Comparison of ENCODE assay signal across 9 mouse cellular contexts in the genomic region with DNA sequence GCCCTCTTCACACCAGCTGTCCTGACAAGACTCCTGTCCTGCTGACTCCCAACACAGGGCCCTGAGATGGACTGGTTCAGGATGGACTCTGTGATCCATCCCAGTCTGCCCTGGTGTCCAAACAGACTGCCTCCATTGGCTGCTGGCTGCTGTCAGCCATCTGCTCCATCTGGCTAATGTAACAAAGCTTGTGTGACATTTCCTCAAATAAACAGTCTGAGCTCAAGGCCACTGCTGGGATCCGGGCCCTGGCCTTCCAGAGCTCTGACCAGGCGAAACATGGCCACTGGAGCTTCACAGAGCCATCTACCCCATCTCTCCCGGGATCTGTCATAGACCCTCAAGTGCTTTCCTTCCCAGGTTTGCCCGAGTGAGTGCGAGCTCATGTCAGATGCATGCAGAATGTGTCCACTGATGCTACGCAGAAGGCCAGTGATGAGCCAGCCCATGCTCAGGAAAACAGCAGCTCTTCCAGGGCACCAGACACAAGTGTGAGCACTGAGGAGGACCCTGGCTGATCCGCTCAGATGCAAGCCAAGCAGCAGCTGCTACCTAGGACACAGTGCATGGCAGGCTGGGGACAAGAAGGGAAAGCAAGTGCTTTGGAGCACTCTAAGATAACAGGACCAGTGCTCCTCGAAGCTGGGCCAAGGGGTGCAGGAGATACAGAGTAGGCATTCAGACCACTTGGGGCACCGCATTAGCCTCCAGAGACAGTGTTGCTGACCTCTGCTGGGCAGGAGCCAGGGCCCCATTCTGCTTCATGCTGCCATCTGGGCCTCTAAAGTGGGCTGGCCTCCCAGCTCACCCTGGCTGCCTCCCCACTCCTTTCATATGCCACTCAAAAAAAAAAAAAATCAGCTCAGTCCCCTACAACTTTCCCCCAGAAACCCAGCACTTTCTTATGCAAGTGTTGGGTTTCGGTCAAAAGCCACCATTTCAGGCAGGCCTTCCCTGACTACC. TPM values are rescaled to one million over a fixed set of nuclear protein-coding genes. Genes with fewer than 3 reads are reported as not detected.
A peak's percentile ranks its signal among the peaks of the same experiment; 100 is the strongest.
DNase-seq lines count a peak whose midpoint lies in the region; ATAC-seq lines count a peak whose summit lies in the region.
"Had no signal": no experiment of that assay in that cellular context is flagged by ENCODE, and none has a peak within 500 bp of the region (broad histone marks: within the 10 kb centered on the region; RNA-seq: fewer than 3 reads in every experiment).

No protein-coding gene starts in this region.

- H3K36me3 ChIP-seq in heart, embryonic 16.5 days (ENCODE audit: control insufficient read depth, insufficient read depth) = no peaks in the 10 kb centered on the region
- H3K36me3 ChIP-seq: limb, embryonic 15.5 days had no signal

- H3K4me2 ChIP-seq in heart, embryonic 16.5 days (ENCODE audit: low read depth, low read length) = no peak overlapping the region
- H3K4me2 ChIP-seq: limb, embryonic 15.5 days had no signal

- H3K4me3 ChIP-seq in heart, embryonic 16.5 days (ENCODE audit: low read length) = no peak overlapping the region
- H3K4me3 ChIP-seq: limb, embryonic 15.5 days had no signal

- peaks cover 5% of the 10 kb centered on the region; the same call in 1 of the 2 replicates for H3K4me1 ChIP-seq in heart, embryonic 16.5 days (ENCODE audit: control insufficient read depth, insufficient read depth, low read length)

- peak overlapping the region; percentile 7; the same call in 1 of the 2 replicates for H3K9ac ChIP-seq in heart, embryonic 16.5 days (ENCODE audit: low read length)
- H3K9ac ChIP-seq: limb, embryonic 15.5 days had no signal

- no peaks in the 10 kb centered on the region for H3K9me3 ChIP-seq in heart, embryonic 16.5 days (replicated peaks; ENCODE audit: control insufficient read depth, low read length)
- H3K9me3 ChIP-seq: limb, embryonic 15.5 days had no signal

- H3K27me3 ChIP-seq in heart, embryonic 16.5 days (ENCODE audit: control insufficient read depth, insufficient read depth, low read length) = no peaks in the 10 kb centered on the region
- H3K27me3 ChIP-seq: limb, embryonic 15.5 days had no signal

- no peak overlapping the region for H3K27ac ChIP-seq in heart, embryonic 16.5 days (ENCODE audit: low read length)
- H3K27ac ChIP-seq: limb, embryonic 15.5 days had no signal

- 65% methylated on average over 10 of the region's 10 CpGs for whole genome bisulfite sequencing in heart, embryonic 16.5 days

- DNase-seq in heart, adult 9 months (ENCODE audit: low spot score in 2 of 2) = no peak
- peak; percentile 40 to 52 for DNase-seq in right cerebral cortex, postnatal 10 days (ENCODE audit: low spot score in 2 of 2)
- DNase-seq in right cerebral cortex, adult 18-20 months = no peak
- DNase-seq in cerebellum, postnatal 10 days = peak; percentile 86 to 91
- no peak for DNase-seq in thymus, postnatal 14 days
- no peak for DNase-seq in left cerebral cortex, adult 11 months (ENCODE audit: low spot score)
- DNase-seq in thymus, postnatal 36 days = no peak

- no peak for ATAC-seq in heart, embryonic 16.5 days (replicated peaks; ENCODE audit: extremely low read depth, insufficient read depth, low FRiP score)

RNA-seq across cellular contexts. Expression of gene Pemt, which starts 18.1 kb away (rescaled TPM):
- polyA plus RNA-seq in heart, embryonic 16.5 days (2015; fragmentation: Nextera tagmentation; extraction: Ambion mirVana) = 8.2 and 8.6 TPM in 2 replicates

Comparison
In these comparisons a context has a peak if more than half of its experiments do, and no peak if none do; other contexts are left out.
1. DNase-seq: peak in right cerebral cortex, postnatal 10 days (2 of 2) and cerebellum, postnatal 10 days (2 of 2); none in heart, adult 9 months (0 of 2), right cerebral cortex, adult 18-20 months (single experiment), thymus, postnatal 14 days (single experiment), left cerebral cortex, adult 11 months (single experiment) and thymus, postnatal 36 days (0 of 2).